Mouse (Mus musculus): Measurements from ENCODE around the gene Kcnq4. TPM values are rescaled to one million over a fixed set of nuclear protein-coding genes. Genes with fewer than 3 reads are reported as not detected.
A peak's percentile ranks its signal among the peaks of the same experiment; 100 is the strongest.

The Kcnq4 gene
- polyA plus RNA-seq, 1 experiment from 2014 or later, result 5.0 TPM

GRCm38 (mm10) chr4:120660485-120660884 lies 87.9 kb downstream of the Kcnq4 start:
- Histone ChIP-seq H3K9ac (ENCODE audit: low read length) (no peak overlapping the region), H3K4me3 (ENCODE audit: low read depth, low read length) (no peak overlapping the region), H3K27ac (ENCODE audit: low read depth, low read length) (no peak overlapping the region), H3K4me2 (ENCODE audit: low read length) (no peak overlapping the region), H3K27me3 (replicated peaks; ENCODE audit: control insufficient read depth, insufficient read depth, low read length) (no peaks in the 10 kb centered on the region), H3K36me3 (ENCODE audit: control insufficient read depth, insufficient read depth, low read length) (no peaks in the 10 kb centered on the region), H3K9me3 (replicated peaks; ENCODE audit: control insufficient read depth, low read length) (no peaks in the 10 kb centered on the region), H3K4me1 (ENCODE audit: control insufficient read depth, insufficient read depth, low read length) (no peaks in the 10 kb centered on the region)
- no peak for ATAC-seq
- WGBS, result 75% methylated on average over 4 of the region's 4 CpGs
- no peak for DNase-seq (ENCODE audit: low spot score)

- H3K27me3 ChIP-seq (replicated peaks; ENCODE audit: control insufficient read depth, insufficient read depth, low read length), result no peaks in the 10 kb centered on the region
- no peaks in the 10 kb centered on the region for H3K36me3 ChIP-seq (ENCODE audit: control insufficient read depth, insufficient read depth, low read length)
- no peak for ATAC-seq
- no peak overlapping the region for H3K4me2 ChIP-seq (ENCODE audit: low read length)
- DNase-seq (ENCODE audit: low spot score), result no peak
- H3K9ac ChIP-seq (ENCODE audit: low read length), result no peak overlapping the region
- H3K27ac ChIP-seq (ENCODE audit: low read depth, low read length), result no peak overlapping the region
- H3K4me1 ChIP-seq (ENCODE audit: control insufficient read depth, insufficient read depth, low read length), result no peaks in the 10 kb centered on the region
- WGBS, result 85% methylated on average over 8 of the region's 8 CpGs
- H3K9me3 ChIP-seq (replicated peaks; ENCODE audit: control insufficient read depth, low read length), result no peaks in the 10 kb centered on the region
- no peak overlapping the region for H3K4me3 ChIP-seq (ENCODE audit: low read depth, low read length)
Measured at GRCm38 (mm10) chr4:120655898-120656297, 92.5 kb downstream of the Kcnq4 start.

- Histone ChIP-seq H3K27me3 (replicated peaks; ENCODE audit: control insufficient read depth, insufficient read depth, low read length) (peaks cover 13% of the 10 kb centered on the region; the same call in 1 of the 2 replicates), H3K9ac (ENCODE audit: low read length) (peak overlapping the region; percentile 71), H3K4me3 (ENCODE audit: low read depth, low read length) (peak overlapping the region; percentile 49), H3K9me3 (replicated peaks; ENCODE audit: control insufficient read depth, low read length) (no peaks in the 10 kb centered on the region), H3K27ac (ENCODE audit: low read depth, low read length) (no peak overlapping the region), H3K36me3 (ENCODE audit: control insufficient read depth, insufficient read depth, low read length) (no peaks in the 10 kb centered on the region), H3K4me2 (ENCODE audit: low read length) (peak overlapping the region; percentile 95), H3K4me1 (ENCODE audit: control insufficient read depth, insufficient read depth, low read length) (peaks cover 6% of the 10 kb centered on the region)
- peak; percentile 54; the same call in 1 of the 2 replicates for ATAC-seq
- DNase-seq (ENCODE audit: low spot score), result no peak
- 20% methylated on average over 7 of the region's 7 CpGs for WGBS
Measured at GRCm38 (mm10) chr4:120650208-120650592, 98.2 kb downstream of the Kcnq4 start.

- DNase-seq (ENCODE audit: low spot score), result peak; percentile 63
- peaks cover 13% of the 10 kb centered on the region; the same call in 1 of the 2 replicates for H3K27me3 ChIP-seq (replicated peaks; ENCODE audit: control insufficient read depth, insufficient read depth, low read length)
- peak overlapping the region; percentile 95 for H3K4me2 ChIP-seq (ENCODE audit: low read length)
- no peaks in the 10 kb centered on the region for H3K36me3 ChIP-seq (ENCODE audit: control insufficient read depth, insufficient read depth, low read length)
- peak; percentile 89 for ATAC-seq
- peak overlapping the region; percentile 71 for H3K9ac ChIP-seq (ENCODE audit: low read length)
- 3% methylated on average over 55 of the region's 55 CpGs for WGBS
- no peaks in the 10 kb centered on the region for H3K9me3 ChIP-seq (replicated peaks; ENCODE audit: control insufficient read depth, low read length)
- no peak overlapping the region for H3K27ac ChIP-seq (ENCODE audit: low read depth, low read length)
- peaks cover 6% of the 10 kb centered on the region for H3K4me1 ChIP-seq (ENCODE audit: control insufficient read depth, insufficient read depth, low read length)
- H3K4me3 ChIP-seq (ENCODE audit: low read depth, low read length), result peak overlapping the region; percentile 49
Measured at GRCm38 (mm10) chr4:120649369-120650207, 98.8 kb downstream of the Kcnq4 start.

MicroRNAs within 50 kb of the gene (microRNA counts, 519-probe panel; counts per million panel counts)
- 4,258 counts per million, percentile 50 among the panel's probes with 10 or more counts for microRNA mmu-miR-30e

Small RNA genes within 50 kb of the gene (microRNA-seq; reads per million reads assigned to microRNA genes)
- gene Mir30c-1 (48.8 reads per million, percentile 49 among the genes with 10 or more reads in this experiment), gene Mir30e (not detected), gene Mir30f (not detected)

Other genes starting within 250 kb of the Kcnq4 start
- not detected in 2 replicates for gene Slfnl1, start 216.4 kb downstream of the Kcnq4 start, polyA plus RNA-seq (2014; fragmentation: Nextera tagmentation; extraction: Ambion mirVana)
- gene Ctps, start 178.3 kb downstream of the Kcnq4 start, polyA plus RNA-seq (2014; fragmentation: Nextera tagmentation; extraction: Ambion mirVana), result 108 and 115 TPM in 2 replicates
- gene Gm8439, start 159.9 kb downstream of the Kcnq4 start, polyA plus RNA-seq (2014; fragmentation: Nextera tagmentation; extraction: Ambion mirVana), result not detected in 2 replicates
- 0.17 and 0.23 TPM in 2 replicates for gene Cited4, start 82.0 kb downstream of the Kcnq4 start, polyA plus RNA-seq (2014; fragmentation: Nextera tagmentation; extraction: Ambion mirVana)
- gene Nfyc, start 83.0 kb upstream of the Kcnq4 start, polyA plus RNA-seq (2014; fragmentation: Nextera tagmentation; extraction: Ambion mirVana), result 120 and 123 TPM in 2 replicates
- gene Rims3, start 106.2 kb upstream of the Kcnq4 start, polyA plus RNA-seq (2014; fragmentation: Nextera tagmentation; extraction: Ambion mirVana), result 8.1 and 9.0 TPM in 2 replicates
- 36.5 and 41.4 TPM in 2 replicates for gene Exo5, start 176.4 kb upstream of the Kcnq4 start, polyA plus RNA-seq (2014; fragmentation: Nextera tagmentation; extraction: Ambion mirVana)
- 5.1 and 5.3 TPM in 2 replicates for gene Zfp69, start 203.1 kb upstream of the Kcnq4 start, polyA plus RNA-seq (2014; fragmentation: Nextera tagmentation; extraction: Ambion mirVana)